Mouse (Mus musculus): ENCODE results near the gene Abcc8. TPM values are rescaled to one million over a fixed set of nuclear protein-coding genes. Genes with fewer than 3 reads are reported as not detected.

Gene Abcc8
- polyA plus RNA-seq, 1 experiment: 0.34 TPM

- H3K4me2 ChIP-seq (ENCODE audit: low read depth): peak overlapping the region; percentile 24
- H3K36me3 ChIP-seq (ENCODE audit: control insufficient read depth, insufficient read depth): no peaks in the 10 kb centered on the region
- H3K4me3 ChIP-seq: no peak overlapping the region
- no peak overlapping the region for H3ac ChIP-seq (ENCODE audit: control insufficient read depth, insufficient read length)
- H3K79me2 ChIP-seq (ENCODE audit: control insufficient read depth, insufficient read depth): no peaks in the 10 kb centered on the region
- TF ChIP-seq REST (IDR thresholded peaks at IDR 0.05; ENCODE audit: insufficient read depth, insufficient read length): no peak
- TF ChIP-seq MYOG (IDR thresholded peaks at IDR 0.05; ENCODE audit: control insufficient read depth in 1 of 3, insufficient read depth in 1 of 3, insufficient read length in 2 of 3, low read depth in 2 of 3): no peak
- TF ChIP-seq MYOD1 (IDR thresholded peaks at IDR 0.05; ENCODE audit: control insufficient read depth in 1 of 3, insufficient read length in 2 of 3, low read depth in 2 of 3): peak in 2 of 3 experiments; percentile 34 to 72
- TF ChIP-seq POLR2A (IDR thresholded peaks at IDR 0.05; ENCODE audit: insufficient read length, low read depth): no peak
- no peak for TF ChIP-seq TCF12 (IDR thresholded peaks at IDR 0.05; ENCODE audit: insufficient read depth, poor library complexity, severe bottlenecking)
- H3K27me3 ChIP-seq (ENCODE audit: control insufficient read depth, insufficient read depth, insufficient read length): peaks cover 55% of the 10 kb centered on the region
Observed at GRCm38 (mm10) chr7:46116118-46116581, 63.7 kb downstream of the Abcc8 start.

- Histone ChIP-seq H3ac (ENCODE audit: control insufficient read depth, insufficient read length) (no peak overlapping the region), H3K27me3 (ENCODE audit: control insufficient read depth, insufficient read depth, insufficient read length) (peaks cover 70% of the 10 kb centered on the region)
- TF ChIP-seq TCF12 (IDR thresholded peaks at IDR 0.05; ENCODE audit: insufficient read depth, poor library complexity, severe bottlenecking): no peak
- no peak for TF ChIP-seq POLR2A (IDR thresholded peaks at IDR 0.05; ENCODE audit: insufficient read length, low read depth)
- no peak for TF ChIP-seq MYOD1 (IDR thresholded peaks at IDR 0.05; ENCODE audit: control insufficient read depth in 1 of 3, insufficient read length in 2 of 3, low read depth in 2 of 3)
- TF ChIP-seq E2F4 (IDR thresholded peaks at IDR 0.05; ENCODE audit: insufficient read depth): no peak
- no peak for TF ChIP-seq TCF3 (IDR thresholded peaks at IDR 0.05; ENCODE audit: insufficient read length, low read depth)
- TF ChIP-seq MYOG (IDR thresholded peaks at IDR 0.05; ENCODE audit: control insufficient read depth in 1 of 3, insufficient read depth in 1 of 3, insufficient read length in 2 of 3, low read depth in 2 of 3): no peak
- TF ChIP-seq POLR2AphosphoS2 (IDR thresholded peaks at IDR 0.05; ENCODE audit: insufficient read length, low read depth): no peak
- no peak for TF ChIP-seq USF1 (IDR thresholded peaks at IDR 0.05; ENCODE audit: low read depth)
- no peak for TF ChIP-seq MAX (IDR thresholded peaks at IDR 0.05; ENCODE audit: low read depth)
- TF ChIP-seq SRF (IDR thresholded peaks at IDR 0.05; ENCODE audit: control insufficient read depth, insufficient read length, low read depth): no peak
- no peak for TF ChIP-seq CEBPB (IDR thresholded peaks at IDR 0.05; ENCODE audit: insufficient read depth, poor library complexity, severe bottlenecking)
- no peak for TF ChIP-seq REST (IDR thresholded peaks at IDR 0.05; ENCODE audit: insufficient read depth, insufficient read length)
Observed at GRCm38 (mm10) chr7:46113435-46113834, 66.4 kb downstream of the Abcc8 start.

GRCm38 (mm10) chr7:46111938-46112337 is 67.9 kb downstream of the Abcc8 start:
- peak in 1 of 3 experiments; percentile 55 for TF ChIP-seq MYOD1 (IDR thresholded peaks at IDR 0.05; ENCODE audit: control insufficient read depth in 1 of 3, insufficient read length in 2 of 3, low read depth in 2 of 3)
- peak in 2 of 3 experiments; percentile 28 to 40 for TF ChIP-seq MYOG (IDR thresholded peaks at IDR 0.05; ENCODE audit: control insufficient read depth in 1 of 3, insufficient read depth in 1 of 3, insufficient read length in 2 of 3, low read depth in 2 of 3)
- peak; percentile 18 for TF ChIP-seq USF1 (IDR thresholded peaks at IDR 0.05; ENCODE audit: low read depth)
- no peak for TF ChIP-seq TCF12 (IDR thresholded peaks at IDR 0.05; ENCODE audit: insufficient read depth, poor library complexity, severe bottlenecking)
- TF ChIP-seq E2F4 (IDR thresholded peaks at IDR 0.05; ENCODE audit: insufficient read depth): no peak
- TF ChIP-seq MAX (IDR thresholded peaks at IDR 0.05; ENCODE audit: low read depth): no peak
- no peaks in the 10 kb centered on the region for H3K36me3 ChIP-seq (ENCODE audit: control insufficient read depth, insufficient read depth)
- H3K4me3 ChIP-seq: no peak overlapping the region
- no peaks in the 10 kb centered on the region for H3K79me2 ChIP-seq (ENCODE audit: control insufficient read depth, insufficient read depth)
- H3ac ChIP-seq (ENCODE audit: control insufficient read depth, insufficient read length): no peak overlapping the region
- H3K27me3 ChIP-seq (ENCODE audit: control insufficient read depth, insufficient read depth, insufficient read length): peaks cover 78% of the 10 kb centered on the region
- H3K4me2 ChIP-seq (ENCODE audit: low read depth): peak overlapping the region; percentile 36

More at GRCm38 (mm10) chr7:46113435-46113834, 66.4 kb downstream of the Abcc8 start:
- Histone ChIP-seq H3K4me2 (ENCODE audit: low read depth) (no peak overlapping the region), H3K4me3 (no peak overlapping the region), H3K36me3 (ENCODE audit: control insufficient read depth, insufficient read depth) (no peaks in the 10 kb centered on the region), H3K79me2 (ENCODE audit: control insufficient read depth, insufficient read depth) (no peaks in the 10 kb centered on the region)

- Histone ChIP-seq H3K36me3 (ENCODE audit: control insufficient read depth, insufficient read depth) (no peaks in the 10 kb centered on the region), H3K27me3 (ENCODE audit: control insufficient read depth, insufficient read depth, insufficient read length) (peaks cover 84% of the 10 kb centered on the region), H3K79me2 (ENCODE audit: control insufficient read depth, insufficient read depth) (no peaks in the 10 kb centered on the region), H3K4me3 (no peak overlapping the region), H3K4me2 (ENCODE audit: low read depth) (peak overlapping the region; percentile 36), H3ac (ENCODE audit: control insufficient read depth, insufficient read length) (no peak overlapping the region)
- TF ChIP-seq TCF12 (IDR thresholded peaks at IDR 0.05; ENCODE audit: insufficient read depth, poor library complexity, severe bottlenecking) (no peak), USF1 (IDR thresholded peaks at IDR 0.05; ENCODE audit: low read depth) (peak; percentile 27)
Observed at GRCm38 (mm10) chr7:46111212-46111817, 68.5 kb downstream of the Abcc8 start.

GRCm38 (mm10) chr7:46110079-46110478 is 69.8 kb downstream of the Abcc8 start:
- Histone ChIP-seq H3ac (ENCODE audit: control insufficient read depth, insufficient read length) (no peak overlapping the region), H3K36me3 (ENCODE audit: control insufficient read depth, insufficient read depth) (no peaks in the 10 kb centered on the region)
- TF ChIP-seq MAX (IDR thresholded peaks at IDR 0.05; ENCODE audit: low read depth) (no peak), USF1 (IDR thresholded peaks at IDR 0.05; ENCODE audit: low read depth) (no peak), POLR2AphosphoS2 (IDR thresholded peaks at IDR 0.05; ENCODE audit: insufficient read length, low read depth) (no peak), SRF (IDR thresholded peaks at IDR 0.05; ENCODE audit: control insufficient read depth, insufficient read length, low read depth) (no peak), TCF3 (IDR thresholded peaks at IDR 0.05; ENCODE audit: insufficient read length, low read depth) (no peak), MYOG (IDR thresholded peaks at IDR 0.05; ENCODE audit: control insufficient read depth in 1 of 3, insufficient read depth in 1 of 3, insufficient read length in 2 of 3, low read depth in 2 of 3) (no peak), TCF12 (IDR thresholded peaks at IDR 0.05; ENCODE audit: insufficient read depth, poor library complexity, severe bottlenecking) (no peak), E2F4 (IDR thresholded peaks at IDR 0.05; ENCODE audit: insufficient read depth) (no peak), CEBPB (IDR thresholded peaks at IDR 0.05; ENCODE audit: insufficient read depth, poor library complexity, severe bottlenecking) (no peak), POLR2A (IDR thresholded peaks at IDR 0.05; ENCODE audit: insufficient read length, low read depth) (no peak), REST (IDR thresholded peaks at IDR 0.05; ENCODE audit: insufficient read depth, insufficient read length) (no peak), MYOD1 (IDR thresholded peaks at IDR 0.05; ENCODE audit: control insufficient read depth in 1 of 3, insufficient read length in 2 of 3, low read depth in 2 of 3) (no peak)

More at GRCm38 (mm10) chr7:46110079-46110478, 69.8 kb downstream of the Abcc8 start:
- Histone ChIP-seq H3K4me2 (ENCODE audit: low read depth) (no peak overlapping the region), H3K27me3 (ENCODE audit: control insufficient read depth, insufficient read depth, insufficient read length) (peaks cover 94% of the 10 kb centered on the region), H3K79me2 (ENCODE audit: control insufficient read depth, insufficient read depth) (no peaks in the 10 kb centered on the region), H3K4me3 (no peak overlapping the region)
